In genomic region chr6:91638204-91638995, GRCm38 (mm10) we compare ENCODE assay signal across 10 mouse cellular contexts. TPM values are rescaled to one million over a fixed set of nuclear protein-coding genes. Genes with fewer than 3 reads are reported as not detected.
DNase-seq lines count a peak whose midpoint lies in the region; ATAC-seq and TF ChIP-seq lines count a peak whose summit lies in the region.
"Had no signal": no experiment of that assay in that cellular context is flagged by ENCODE, and none has a peak within 500 bp of the region (broad histone marks: within the 10 kb centered on the region; RNA-seq: fewer than 3 reads in every experiment).

No protein-coding gene starts in this region.

- no peak for TF ChIP-seq CTCF in kidney, postnatal 0 days (IDR thresholded peaks at IDR 0.05; ENCODE audit: low read depth)

- ATAC-seq in kidney, postnatal 0 days (replicated peaks; ENCODE audit: low FRiP score, low read depth) = peak; percentile 75
- peak; percentile 81 for ATAC-seq in intestine, embryonic 16.5 days
- ATAC-seq in stomach, embryonic 16.5 days (ENCODE audit: insufficient read depth, low FRiP score) = peak; percentile 78

- no peak overlapping the region for H3K4me2 ChIP-seq in kidney, postnatal 0 days (ENCODE audit: low read length)
- no peak overlapping the region for H3K4me2 ChIP-seq in intestine, embryonic 16.5 days (ENCODE audit: low read depth, low read length)
- H3K4me2 ChIP-seq in stomach, embryonic 16.5 days (ENCODE audit: low read depth, low read length) = no peak overlapping the region
- H3K4me2 ChIP-seq: heart, embryonic 12.5 days had no signal

- H3K9ac ChIP-seq in kidney, postnatal 0 days (ENCODE audit: low read depth, low read length) = no peak overlapping the region
- no peak overlapping the region for H3K9ac ChIP-seq in intestine, embryonic 16.5 days (ENCODE audit: low read depth, low read length)
- no peak overlapping the region for H3K9ac ChIP-seq in stomach, embryonic 16.5 days (ENCODE audit: low read length)
- H3K9ac ChIP-seq: heart, embryonic 12.5 days had no signal

- WGBS in kidney, postnatal 0 days = 24% methylated on average over 9 of the region's 9 CpGs
- 33% methylated on average over 9 of the region's 9 CpGs for WGBS in intestine, embryonic 16.5 days
- WGBS in stomach, embryonic 16.5 days = 32% methylated on average over 9 of the region's 9 CpGs

- H3K4me3 ChIP-seq in kidney, postnatal 0 days (replicated peaks; ENCODE audit: low read depth, low read length) = no peak overlapping the region
- no peak overlapping the region for H3K4me3 ChIP-seq in intestine, embryonic 16.5 days (ENCODE audit: low read length)
- no peak overlapping the region for H3K4me3 ChIP-seq in stomach, embryonic 16.5 days (replicated peaks; ENCODE audit: low read length)
- H3K4me3 ChIP-seq: heart, embryonic 12.5 days had no signal

- H3K9me3 ChIP-seq in kidney, postnatal 0 days (replicated peaks; ENCODE audit: low read length) = no peaks in the 10 kb centered on the region
- H3K9me3 ChIP-seq in intestine, embryonic 16.5 days (ENCODE audit: control insufficient read depth, low read length) = no peaks in the 10 kb centered on the region
- H3K9me3 ChIP-seq in stomach, embryonic 16.5 days (replicated peaks; ENCODE audit: control insufficient read depth, low read length) = no peaks in the 10 kb centered on the region
- H3K9me3 ChIP-seq: heart, embryonic 12.5 days had no signal

- DNase-seq in kidney, postnatal 0 days (ENCODE audit: low spot score) = peak; percentile 87
- no peak for DNase-seq in kidney, postnatal 25 days
- peak; percentile 36 for DNase-seq in embryo, embryonic 9.5 days (ENCODE audit: extremely low spot score)
- DNase-seq in cerebellum, adult 11-12 months = no peak
- DNase-seq in gastrocnemius, postnatal 25 days = no peak
- DNase-seq: lung, postnatal 36 days; thymus, postnatal 36 days had no signal

- no peaks in the 10 kb centered on the region for H3K36me3 ChIP-seq in kidney, postnatal 0 days (ENCODE audit: insufficient read depth, low read length)
- H3K36me3 ChIP-seq in intestine, embryonic 16.5 days (ENCODE audit: control insufficient read depth, insufficient read depth, low read length) = no peaks in the 10 kb centered on the region
- no peaks in the 10 kb centered on the region for H3K36me3 ChIP-seq in stomach, embryonic 16.5 days (ENCODE audit: control insufficient read depth, insufficient read depth, low read length)
- H3K36me3 ChIP-seq: heart, embryonic 12.5 days had no signal

- no peaks in the 10 kb centered on the region for H3K4me1 ChIP-seq in kidney, postnatal 0 days (replicated peaks; ENCODE audit: insufficient read depth, low read length)
- 0 out of 2 replicates have a peak, but pooled peaks cover 4% of the 10 kb centered on the region for H3K4me1 ChIP-seq in intestine, embryonic 16.5 days (ENCODE audit: control insufficient read depth, insufficient read depth, low read length)
- H3K4me1 ChIP-seq in stomach, embryonic 16.5 days (ENCODE audit: control insufficient read depth, insufficient read depth, low read length) = no peaks in the 10 kb centered on the region

- H3K27ac ChIP-seq in kidney, postnatal 0 days = 0 out of 2 replicates have a peak overlapping the region, but pooled peaks have one; percentile 15
- peak overlapping the region; percentile 73 for H3K27ac ChIP-seq in intestine, embryonic 16.5 days (ENCODE audit: low read length)
- no peak overlapping the region for H3K27ac ChIP-seq in stomach, embryonic 16.5 days (ENCODE audit: low read length)

- no peaks in the 10 kb centered on the region for H3K27me3 ChIP-seq in kidney, postnatal 0 days (ENCODE audit: insufficient read depth, low read length)
- no peaks in the 10 kb centered on the region for H3K27me3 ChIP-seq in intestine, embryonic 16.5 days (replicated peaks; ENCODE audit: control insufficient read depth, insufficient read depth, low read length)
- no peaks in the 10 kb centered on the region for H3K27me3 ChIP-seq in stomach, embryonic 16.5 days (ENCODE audit: control insufficient read depth, insufficient read depth, low read length)

RNA-seq across cellular contexts. Expression of gene Slc6a6, which starts 45.5 kb away (rescaled TPM):
- 106 and 121 TPM in 2 replicates for polyA plus RNA-seq in kidney, postnatal 0 days (2015; fragmentation: Nextera tagmentation; extraction: Ambion mirVana)
- polyA plus RNA-seq in intestine, embryonic 16.5 days (2015; fragmentation: Nextera tagmentation; extraction: Ambion mirVana) = 103 and 104 TPM in 2 replicates
- polyA plus RNA-seq in stomach, embryonic 16.5 days (2015; fragmentation: Nextera tagmentation; extraction: Ambion mirVana) = 54.4 and 59.5 TPM in 2 replicates
- 10 to 100 TPM; 52.1 to 57.8 TPM for total RNA-seq in gastrocnemius, postnatal 25 days (2021)

Comparison
In these comparisons a context has a peak if more than half of its experiments do, and no peak if none do; other contexts are left out.
1. DNase-seq: peak in kidney, postnatal 0 days (single experiment) and embryo, embryonic 9.5 days (single experiment); none in kidney, postnatal 25 days (0 of 2), cerebellum, adult 11-12 months (single experiment) and gastrocnemius, postnatal 25 days (single experiment).
2. Peak in every context shown above with its lines, with median percentiles within 50 percentile points of each other: ATAC-seq.